Mouse (Mus musculus) induced T-regulatory cell, adult 2 months (primary cell): ENCODE measurements around the gene Zfp143.
"Not testable (repeated sequence)": the region's sequence is repeated elsewhere in the genome, so short reads cannot be mapped to it uniquely, and the experiment has no call there.

ENCODE experiments used
- DNase-seq: peaks from one replicate; pipeline ENCODE4 v3.0.0-alpha.2; 2012; ENCODE audit warnings: low read depth

Zfp143 gene

GRCm38 (mm10) chr7:110096332-110096731 is 35.3 kb downstream of the Zfp143 start:
- DNase-seq, result no peak

- DNase-seq, result no peak
These were observed 36.2 kb downstream of the Zfp143 start for GRCm38 (mm10) chr7:110097106-110097793.

- no peak for DNase-seq
These were observed 39.8 kb downstream of the Zfp143 start for GRCm38 (mm10) chr7:110100854-110101253.

- DNase-seq, result no peak
These were observed 40.2 kb downstream of the Zfp143 start for GRCm38 (mm10) chr7:110101266-110101665.

- DNase-seq, result no peak
These were observed 44.0 kb downstream of the Zfp143 start for GRCm38 (mm10) chr7:110105041-110105440.

DNA sequence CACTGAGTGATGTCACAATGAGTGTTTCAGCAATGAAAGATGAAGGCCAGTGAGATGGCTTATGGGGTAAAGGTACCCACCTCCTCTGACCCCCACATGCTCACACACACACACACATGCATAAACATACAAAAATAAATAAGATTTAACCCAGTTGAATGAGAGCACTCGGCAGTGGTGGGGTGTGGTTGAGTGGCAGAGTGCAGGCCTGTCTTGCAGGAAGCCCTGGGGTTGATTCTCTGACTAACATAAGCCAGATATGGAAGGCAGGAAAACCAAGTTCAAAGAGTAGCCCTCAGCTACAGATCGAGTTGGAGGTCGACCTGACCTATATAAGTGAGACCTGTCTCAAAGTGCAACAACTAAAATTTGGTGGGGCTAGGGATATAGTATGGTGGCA is 45.6 kb downstream of the Zfp143 start:
- DNase-seq, result no peak

DNA sequence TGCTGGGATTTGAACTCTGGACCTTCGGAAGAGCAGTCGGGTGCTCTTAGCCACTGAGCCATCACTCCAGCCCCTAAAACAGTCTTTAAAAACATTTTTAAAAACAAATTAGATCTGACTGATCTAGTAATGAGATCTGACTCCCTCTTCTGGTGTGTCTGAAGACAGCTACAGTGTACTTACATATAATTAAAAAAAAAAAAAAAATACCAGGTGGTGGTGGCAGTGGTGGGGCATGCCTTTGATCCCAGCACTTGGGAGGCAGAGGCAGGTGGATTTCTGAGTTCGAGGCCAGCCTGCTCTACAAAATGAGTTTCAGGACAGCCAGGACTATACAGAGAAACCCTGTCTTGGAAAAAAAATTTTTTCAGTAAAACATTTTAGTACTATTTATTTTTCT is 47.5 kb downstream of the Zfp143 start:
- DNase-seq, result not testable (repeated sequence)

GRCm38 (mm10) chr7:110108967-110109610 is 48.1 kb downstream of the Zfp143 start:
- peak; percentile 82 for DNase-seq

DNA sequence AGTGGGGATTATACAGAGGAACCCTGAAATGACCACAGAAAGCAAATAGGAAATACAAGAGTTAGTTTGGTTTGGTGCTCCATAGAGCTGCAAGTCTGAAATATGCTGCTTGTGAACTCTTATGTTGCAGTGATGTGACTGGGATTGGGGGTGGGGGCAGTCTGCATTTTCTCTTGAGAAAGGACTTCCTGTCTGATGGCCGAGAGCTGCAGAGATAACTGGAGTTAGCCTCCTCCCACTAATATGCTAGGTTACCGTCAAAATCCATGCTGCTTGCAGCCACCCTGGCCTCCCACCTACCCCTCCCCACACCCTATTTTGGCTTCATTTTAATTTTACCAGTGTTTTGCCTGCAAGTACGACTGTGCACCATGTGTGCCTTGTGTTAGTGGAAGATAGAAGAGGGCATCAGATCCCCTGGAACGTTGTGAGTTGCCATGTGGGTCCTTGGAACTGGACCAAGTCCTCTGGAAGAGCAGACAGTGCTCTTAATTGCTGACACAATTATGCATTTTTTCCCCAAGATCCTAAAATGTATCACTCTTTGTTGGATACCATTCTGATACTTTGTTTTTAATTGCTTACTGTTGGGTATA is 49.1 kb downstream of the Zfp143 start:
- DNase-seq, result peak; percentile 26

DNA sequence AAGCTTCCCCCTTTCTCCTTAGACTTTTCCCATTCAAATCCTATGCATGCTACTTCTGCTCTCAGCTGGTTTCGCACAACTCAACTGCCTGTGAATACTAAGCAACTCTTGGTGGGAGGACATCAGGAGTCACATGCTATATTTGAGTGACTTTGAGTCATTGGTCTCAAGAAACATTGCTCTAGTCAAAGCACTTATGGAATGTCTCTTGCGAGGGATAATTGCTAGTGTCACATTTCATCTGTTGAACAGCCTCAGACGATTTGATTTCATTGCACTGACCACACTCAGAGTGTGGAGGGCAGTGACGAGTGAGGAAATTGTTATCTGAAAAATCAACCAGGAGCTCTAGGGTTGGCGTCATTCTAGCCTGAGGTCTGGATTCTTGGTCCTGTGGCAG is 53.7 kb downstream of the Zfp143 start:
- no peak for DNase-seq

GRCm38 (mm10) chr7:110116731-110117291 is 55.8 kb downstream of the Zfp143 start:
- no peak for DNase-seq

DNA sequence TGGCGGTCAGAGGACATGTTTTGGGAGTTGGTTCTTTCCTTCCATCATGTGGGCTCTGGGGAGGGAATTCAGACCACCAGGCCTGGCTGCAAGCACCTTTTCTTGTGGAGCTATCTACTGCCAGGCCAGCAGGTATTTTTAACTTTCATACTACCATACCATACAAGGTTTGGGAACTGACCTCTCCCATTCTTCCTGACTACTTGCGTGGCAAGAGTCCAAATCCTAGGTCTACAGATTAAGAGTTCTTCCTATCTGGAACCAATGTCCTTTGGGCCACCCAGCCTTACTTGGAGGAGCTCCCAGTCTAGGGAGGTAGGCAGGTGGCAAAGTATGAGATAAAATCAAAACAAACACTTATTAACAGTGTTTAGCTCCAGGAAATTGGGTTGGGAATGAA is 57.4 kb downstream of the Zfp143 start:
- DNase-seq, result no peak

- DNase-seq, result peak; percentile 57
These were observed 59.3 kb downstream of the Zfp143 start for GRCm38 (mm10) chr7:110120157-110120784.

- no peak for DNase-seq
These were observed 60.1 kb downstream of the Zfp143 start for GRCm38 (mm10) chr7:110121162-110121515.

DNA sequence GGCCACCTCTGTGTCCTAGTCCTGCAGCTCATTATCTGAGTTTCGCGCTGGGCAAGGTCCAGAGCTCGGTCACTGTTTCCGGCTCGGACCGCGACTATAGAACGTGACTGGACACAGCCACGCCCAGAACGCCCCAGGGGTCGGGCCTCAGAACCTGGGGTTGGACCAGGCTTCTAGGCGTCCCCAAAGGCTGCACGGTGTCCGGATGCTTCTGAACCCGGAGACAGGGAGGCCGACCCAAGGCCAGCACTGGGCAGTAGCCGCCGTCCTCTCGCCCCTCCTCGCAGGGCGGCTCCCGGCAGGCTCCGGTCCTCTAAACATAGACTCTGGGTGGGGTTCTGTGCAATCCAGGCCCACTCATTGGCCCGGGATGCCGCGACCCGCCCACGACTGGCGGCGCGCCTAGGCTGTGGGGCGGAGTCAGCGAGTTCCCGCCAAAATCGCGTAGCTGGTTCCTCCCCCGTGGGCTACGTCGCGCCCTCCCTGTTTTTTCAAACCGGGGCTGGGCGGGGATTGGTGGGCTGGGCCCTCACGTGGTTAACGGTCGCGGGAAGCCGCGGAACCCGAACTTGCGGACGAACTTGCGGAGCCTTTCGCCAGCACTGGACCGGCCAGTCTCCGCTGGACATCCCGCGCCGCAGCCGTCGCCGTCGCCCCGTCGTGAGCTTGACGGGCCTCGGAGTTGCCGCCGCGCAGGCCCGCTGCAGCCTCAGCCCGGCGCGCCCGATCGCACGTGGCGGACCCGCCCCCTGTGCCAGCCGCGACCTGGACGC is 60.7 kb downstream of the Zfp143 start, which contains the start of gene Wee1:
Gene Wee1 (plus strand): TSS at position 531 of the 773 bp plus-strand sequence.
- DNase-seq, result peak; percentile 99

GRCm38 (mm10) chr7:110122289-110122564 is 61.2 kb downstream of the Zfp143 start:
- DNase-seq, result no peak

- peak; percentile 78 for DNase-seq
These were observed 61.8 kb downstream of the Zfp143 start for GRCm38 (mm10) chr7:110122565-110123422.

GRCm38 (mm10) chr7:110123844-110124555 is 63.0 kb downstream of the Zfp143 start:
- DNase-seq, result peak; percentile 72

DNA sequence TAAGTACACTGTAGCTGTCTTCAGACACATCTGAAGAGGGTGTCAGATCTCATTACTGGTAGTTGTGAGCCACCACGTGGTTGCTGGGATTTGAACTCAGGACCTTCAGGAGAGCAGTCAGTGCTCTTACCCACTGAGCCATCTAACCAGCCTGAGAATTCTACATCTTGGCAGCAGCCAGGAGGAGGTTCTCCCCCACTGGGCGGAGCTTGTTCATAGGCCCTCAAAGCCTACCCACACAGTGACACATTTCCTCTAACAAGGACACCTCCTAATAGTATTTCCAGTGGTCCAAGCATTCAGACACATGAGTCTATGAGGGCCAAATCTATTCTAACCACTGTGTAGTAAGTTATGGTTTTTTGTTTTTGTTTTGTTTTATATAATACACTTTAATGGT is 67.5 kb downstream of the Zfp143 start:
- DNase-seq, result peak; percentile 20

- not testable (repeated sequence) for DNase-seq
These were observed 71.3 kb downstream of the Zfp143 start for GRCm38 (mm10) chr7:110132272-110132671.
